Mouse (Mus musculus) CD4-positive, CD25-positive, alpha-beta regulatory T cell, adult 4 months (primary cell): ENCODE data around the gene Olfr986. TPM values are rescaled to one million over a fixed set of nuclear protein-coding genes. Genes with fewer than 3 reads are reported as not detected.

Experiments used
- ATAC-seq: one replicate; pipeline ENCODE4 v1.8.0; 2017
- polyA plus RNA-seq, 2 experiments: library from polyadenylated mRNA; unstranded; fragments of 100-300 nt; shearing (Covaris generic); gene quantifications; one replicate each; pipeline ENCODE4 v1.2.1; 2017

The Olfr986 gene
- polyA plus RNA-seq, 2 experiments from 2014 or later, result not detected

- ATAC-seq, result no peak
Measured at GRCm38 (mm10) chr9:40234233-40235072, 53.7 kb downstream of the Olfr986 start.

DNA sequence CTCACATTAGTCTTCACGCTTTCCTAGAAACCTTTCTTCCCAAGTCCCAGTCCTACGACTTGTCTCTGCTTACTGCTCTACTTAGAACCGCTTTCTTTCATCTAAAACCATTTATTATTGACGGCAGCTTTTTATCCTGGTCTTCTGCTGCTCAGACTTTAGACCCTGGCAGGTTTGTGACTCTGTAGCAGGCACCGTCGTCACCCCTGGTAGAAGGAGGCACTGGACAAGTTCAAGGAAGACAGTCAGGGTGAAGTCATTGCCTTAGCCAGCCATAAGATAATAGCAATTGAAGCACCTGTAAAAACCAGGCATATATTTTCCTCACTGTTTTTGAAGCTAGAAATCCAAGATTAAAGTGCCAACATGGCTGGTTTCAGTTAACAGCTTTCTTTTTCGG, 54.5 kb downstream of the Olfr986 start:
- no peak for ATAC-seq

Other genes with a start within 250 kb of the Olfr986 start
- gene Olfr974, start 243.4 kb upstream of the Olfr986 start, polyA plus RNA-seq, result under 1 TPM in 1 of 2 experiments, not detected in 1; 0.09 TPM
- gene Olfr975, start 228.9 kb upstream of the Olfr986 start, polyA plus RNA-seq, result not detected
- gene Olfr976, start 219.8 kb upstream of the Olfr986 start, polyA plus RNA-seq, result not detected
- not detected for gene Olfr978, start 188.8 kb upstream of the Olfr986 start, polyA plus RNA-seq
- not detected for gene Olfr979, start 177.5 kb upstream of the Olfr986 start, polyA plus RNA-seq
- gene Olfr980, start 171.3 kb upstream of the Olfr986 start, polyA plus RNA-seq, result not detected
- not detected for gene Olfr981, start 159.5 kb upstream of the Olfr986 start, polyA plus RNA-seq
- gene Olfr982, start 107.1 kb upstream of the Olfr986 start, polyA plus RNA-seq, result not detected
- gene Olfr983, start 87.3 kb upstream of the Olfr986 start, polyA plus RNA-seq, result not detected
- gene Olfr984, start 66.7 kb upstream of the Olfr986 start, polyA plus RNA-seq, result not detected
- gene Olfr985, start 50.7 kb upstream of the Olfr986 start, polyA plus RNA-seq, result not detected
- gene Tmem225, start 32.8 kb upstream of the Olfr986 start, polyA plus RNA-seq, result not detected
- gene Zfp202, start 11.4 kb downstream of the Olfr986 start, polyA plus RNA-seq, result 1 to 10 TPM; 1.5 TPM
- gene Scn3b, start 88.3 kb downstream of the Olfr986 start, polyA plus RNA-seq, result under 1 TPM in 1 of 2 experiments, not detected in 1; 0.13 TPM